Mouse (Mus musculus) CD4-positive, CD25-positive, alpha-beta regulatory T cell, adult 2 months (primary cell): ENCODE data around the gene Rasal3.

Experiments
- DNase-seq: peaks from one replicate; pipeline ENCODE4 v3.0.0-alpha.2; 2012; ENCODE audit warnings: low read depth, low spot score

Gene Rasal3

DNA sequence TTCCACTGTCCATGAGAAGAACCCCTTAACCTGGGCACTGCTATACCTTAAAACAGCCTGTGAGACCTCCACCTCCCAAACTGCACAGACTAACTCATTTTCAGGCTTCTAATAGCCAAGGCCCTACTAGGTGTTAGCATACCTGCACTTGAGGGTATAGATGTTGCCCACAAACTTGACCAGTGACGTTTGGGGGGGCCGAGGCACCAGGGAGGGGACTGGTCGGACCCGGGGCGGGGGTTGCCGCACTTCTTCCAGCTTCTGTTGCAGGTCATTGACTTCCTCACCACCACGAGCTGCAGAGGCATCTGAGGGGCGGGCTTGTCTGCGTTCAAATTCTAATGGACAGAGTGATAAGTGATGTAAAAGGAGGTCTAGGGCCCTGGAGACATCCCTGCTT is 47.1 kb downstream of the Rasal3 start:
- DNase-seq = no peak

DNA sequence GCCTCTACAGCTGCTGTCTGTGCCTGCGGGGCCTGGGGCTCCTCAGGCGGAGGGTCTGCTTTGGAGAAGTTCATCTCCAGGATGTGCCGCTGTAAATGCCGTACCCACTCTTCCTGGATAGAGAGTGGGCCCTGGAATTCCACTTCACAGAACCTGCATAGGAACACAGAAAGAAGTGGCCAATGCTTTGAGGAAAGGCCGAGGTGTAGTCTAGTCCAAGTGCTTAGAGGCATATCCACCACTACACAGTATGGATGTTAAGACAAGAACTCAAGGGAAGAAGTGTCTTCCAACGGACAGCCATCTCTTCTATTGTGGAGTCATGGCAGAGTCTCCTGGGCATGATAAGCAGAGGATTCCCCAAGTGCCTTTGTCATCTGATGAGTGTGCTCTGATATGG is 48.4 kb downstream of the Rasal3 start:
- DNase-seq = no peak

GRCm38 (mm10) chr17:32354211-32354610 is 49.2 kb downstream of the Rasal3 start:
- DNase-seq = no peak

GRCm38 (mm10) chr17:32353696-32354095 is 49.7 kb downstream of the Rasal3 start:
- no peak for DNase-seq

- no peak for DNase-seq
Measured at GRCm38 (mm10) chr17:32351726-32352125, 51.7 kb downstream of the Rasal3 start.

DNA sequence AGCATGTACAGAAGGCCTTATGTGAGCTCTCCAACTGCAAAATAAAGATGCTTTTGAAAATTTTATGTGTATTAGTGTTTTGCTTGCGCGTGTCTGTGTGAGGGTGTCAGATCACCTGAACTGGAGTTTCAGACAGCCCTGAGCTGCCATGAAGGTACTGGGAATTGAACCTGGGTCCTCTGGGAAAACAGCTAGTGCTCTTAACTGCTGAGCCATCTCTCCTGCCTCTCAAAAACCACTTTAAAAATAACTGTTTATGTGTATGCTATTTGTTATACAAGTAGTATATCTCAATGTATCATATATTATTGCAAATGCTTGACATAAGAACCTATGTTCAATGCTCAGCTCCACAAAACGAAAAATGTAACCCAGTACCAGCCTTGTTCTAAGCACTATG is 52.1 kb downstream of the Rasal3 start:
- DNase-seq = no peak

- peak; percentile 97 for DNase-seq
Measured at GRCm38 (mm10) chr17:32350382-32350983, 52.9 kb downstream of the Rasal3 start, which contains the start of gene Akap8l. Gene Akap8l (minus strand): TSS chr17:32350607.

DNA sequence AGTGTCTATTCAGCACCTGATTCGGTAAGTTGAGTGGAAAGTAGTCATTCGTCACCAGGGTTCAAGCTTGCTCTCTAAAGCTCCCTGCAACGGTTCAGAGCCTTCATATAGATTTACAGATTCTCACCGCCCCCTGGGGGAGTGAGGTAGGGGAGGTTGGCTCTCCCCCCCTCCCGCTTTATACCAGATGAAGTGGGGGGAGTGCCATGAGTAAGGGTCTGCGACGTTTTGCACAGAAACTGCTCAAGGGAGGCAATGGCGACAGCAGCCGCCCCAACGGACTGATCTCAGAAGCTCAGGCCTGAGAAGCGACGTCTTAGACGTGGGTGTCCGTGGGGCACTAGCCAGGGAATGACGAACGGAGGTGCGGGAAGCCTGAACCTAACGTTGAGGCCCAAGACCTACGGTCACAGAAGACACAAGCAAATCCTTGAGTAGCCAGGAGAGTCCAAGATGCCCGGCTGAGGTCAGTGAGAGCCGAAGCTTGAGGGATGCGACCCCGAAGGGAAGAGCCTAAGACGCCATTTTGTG is 53.5 kb downstream of the Rasal3 start:
- DNase-seq = peak; percentile 45

DNA sequence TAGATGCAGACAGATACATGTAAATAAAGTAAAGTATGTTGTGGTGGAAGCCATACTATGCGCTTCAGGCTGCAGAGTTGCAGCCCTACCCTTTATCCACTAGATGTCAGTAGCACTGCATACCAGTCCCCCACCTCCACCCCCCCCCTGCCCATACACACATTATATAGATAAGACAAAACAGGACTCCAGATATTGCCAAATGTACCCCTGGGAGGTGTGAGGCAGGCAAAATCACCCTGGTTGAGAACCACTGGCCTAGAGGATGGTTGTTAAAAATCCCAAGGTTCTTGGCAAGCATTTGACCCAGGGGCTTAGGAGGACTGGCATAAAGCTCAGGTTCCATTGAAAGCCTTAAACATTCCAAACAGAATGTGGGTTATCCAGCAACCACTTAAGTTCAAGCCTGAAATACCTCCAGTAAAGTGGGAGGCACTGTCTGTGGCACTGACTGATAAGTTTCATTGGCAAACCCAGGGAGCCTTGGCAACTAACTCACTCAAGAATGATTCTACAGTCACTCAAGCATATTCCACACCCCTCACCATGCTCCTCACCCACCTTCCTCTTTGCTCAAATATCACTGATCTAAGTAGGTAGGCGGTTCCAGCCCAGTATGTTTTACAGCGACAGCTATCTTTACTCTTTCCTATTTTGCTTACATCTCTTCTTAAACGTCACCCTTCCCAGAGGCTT is 54.2 kb downstream of the Rasal3 start:
- DNase-seq = peak; percentile 81

DNA sequence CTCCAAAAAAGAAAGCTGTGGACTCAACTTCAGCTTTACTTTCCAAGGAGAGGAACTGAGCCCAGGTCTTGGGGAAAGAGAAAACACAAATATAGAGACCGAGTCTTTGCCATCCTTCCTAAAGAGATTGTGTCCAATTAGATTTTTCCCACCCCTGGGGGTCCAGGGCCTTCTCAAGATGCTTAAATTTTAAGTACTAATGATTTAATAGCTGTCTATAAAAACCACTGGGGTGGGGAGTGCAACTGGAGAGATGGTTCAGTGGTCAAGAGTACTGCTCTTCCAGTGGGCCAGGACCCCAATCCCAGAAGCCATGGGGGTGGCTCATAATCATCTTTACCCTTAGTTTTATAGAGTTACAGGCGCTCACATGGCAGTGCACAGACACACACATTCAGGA is 55.0 kb downstream of the Rasal3 start:
- DNase-seq = no peak

GRCm38 (mm10) chr17:32341102-32341501 is 62.3 kb downstream of the Rasal3 start:
- DNase-seq = peak; percentile 41
